Mouse (Mus musculus): ENCODE measurements at regions not wholly inside any gene's neighbourhood (a gene's known extent, or its start where the extent isn't known, plus 50 kb on each side); places are given as distances from the start of the nearest gene placed in this dataset.

DNA sequence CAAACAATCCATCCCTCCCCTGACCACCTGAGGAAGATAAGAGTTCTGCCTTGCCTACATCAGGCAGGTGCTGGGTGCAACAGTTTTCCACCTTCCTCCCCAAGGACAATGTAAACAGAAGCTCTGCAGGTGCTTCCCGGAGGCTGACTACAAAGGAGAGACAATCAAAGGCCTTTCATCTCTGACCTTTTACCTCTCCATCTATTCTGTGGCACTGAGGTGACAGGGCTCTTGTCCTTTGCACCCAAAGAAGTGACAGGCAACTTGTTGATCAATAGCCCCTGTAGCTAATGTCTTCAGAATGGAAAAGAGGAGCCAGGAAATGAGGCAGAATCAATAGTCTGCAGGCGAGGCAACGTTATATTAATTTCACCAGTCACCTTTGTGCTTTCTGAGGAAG lies 209.3 kb upstream of the Gm37988 start:
- H3K27ac ChIP-seq (ENCODE audit: insufficient read depth, low read depth, low read length): no peak overlapping the region
- no peak overlapping the region for H3K4me3 ChIP-seq (ENCODE audit: insufficient read depth, low read depth, low read length)
- no peaks in the 10 kb centered on the region for H3K36me3 ChIP-seq (ENCODE audit: control insufficient read depth, insufficient read depth, low read length)
- no peak for TF ChIP-seq POLR2A (IDR thresholded peaks at IDR 0.05; ENCODE audit: low read depth, low read length)
- TF ChIP-seq CTCF (conservative IDR thresholded peaks at IDR 0.05; ENCODE audit: insufficient read depth, insufficient read length, low read depth, low read length): no peak
- WGBS: 50% methylated on average over 3 of the region's 3 CpGs
- no peaks in the 10 kb centered on the region for H3K4me1 ChIP-seq (ENCODE audit: control insufficient read depth, insufficient read depth, low read length)
- DNase-seq: no peak
- H3K27me3 ChIP-seq (replicated peaks; ENCODE audit: control insufficient read depth, insufficient read depth, low read length): no peaks in the 10 kb centered on the region

DNA sequence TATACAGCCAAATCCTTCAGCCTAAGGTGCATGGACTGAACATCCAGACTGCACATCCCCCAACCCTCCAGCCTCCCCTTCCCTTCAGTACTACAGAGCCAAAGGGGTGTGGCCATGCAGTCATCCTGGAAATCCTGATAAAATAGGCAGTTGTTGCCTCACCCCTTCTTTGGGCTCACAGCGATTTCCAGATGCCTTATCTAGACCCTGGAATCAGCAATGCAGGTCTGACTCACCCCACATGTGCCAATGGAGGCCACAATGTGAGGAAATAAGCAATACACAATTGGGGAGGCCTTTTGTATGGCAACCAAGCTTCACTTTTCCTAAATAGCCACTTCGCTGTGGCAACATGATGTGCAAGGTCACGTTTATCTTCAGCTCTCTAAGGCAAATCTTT lies 205.3 kb upstream of the Gm37988 start:
- no peak for TF ChIP-seq CTCF (conservative IDR thresholded peaks at IDR 0.05; ENCODE audit: insufficient read depth, insufficient read length, low read depth, low read length)
- no peak for TF ChIP-seq POLR2A (IDR thresholded peaks at IDR 0.05; ENCODE audit: low read depth, low read length)
- DNase-seq: peak; percentile 4
- Histone ChIP-seq H3K4me3 (ENCODE audit: insufficient read depth, low read depth, low read length) (no peak overlapping the region), H3K27ac (ENCODE audit: insufficient read depth, low read depth, low read length) (no peak overlapping the region), H3K36me3 (ENCODE audit: control insufficient read depth, insufficient read depth, low read length) (no peaks in the 10 kb centered on the region), H3K4me1 (ENCODE audit: control insufficient read depth, insufficient read depth, low read length) (no peaks in the 10 kb centered on the region), H3K27me3 (replicated peaks; ENCODE audit: control insufficient read depth, insufficient read depth, low read length) (no peaks in the 10 kb centered on the region)
- 78% methylated on average over 3 of the region's 3 CpGs for WGBS

DNA sequence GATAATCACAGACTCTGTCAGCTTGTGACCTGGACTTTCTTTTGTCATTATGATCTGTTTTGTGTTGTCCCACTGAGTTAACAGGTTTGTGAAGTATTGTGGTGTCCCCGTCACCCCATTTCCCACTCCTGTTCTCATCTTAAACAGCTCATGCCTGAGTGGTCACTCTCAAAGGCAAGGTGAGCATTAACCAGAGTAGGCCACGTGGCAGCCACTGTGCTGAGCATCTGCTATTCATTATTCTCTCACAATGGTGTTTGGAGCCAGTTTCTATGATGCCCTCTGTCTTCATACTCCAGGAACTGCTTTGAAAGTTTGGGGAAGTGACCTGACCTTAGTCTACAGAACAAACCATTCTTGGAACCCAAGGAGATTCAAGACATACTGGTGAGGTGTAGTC lies 198.9 kb upstream of the Gm37988 start:
- no peaks in the 10 kb centered on the region for H3K4me1 ChIP-seq (ENCODE audit: control insufficient read depth, insufficient read depth, low read length)
- TF ChIP-seq POLR2A (IDR thresholded peaks at IDR 0.05; ENCODE audit: low read depth, low read length) (no peak), CTCF (conservative IDR thresholded peaks at IDR 0.05; ENCODE audit: insufficient read depth, insufficient read length, low read depth, low read length) (no peak)
- DNase-seq: peak; percentile 60
- H3K36me3 ChIP-seq (ENCODE audit: control insufficient read depth, insufficient read depth, low read length): no peaks in the 10 kb centered on the region
- H3K27me3 ChIP-seq (replicated peaks; ENCODE audit: control insufficient read depth, insufficient read depth, low read length): no peaks in the 10 kb centered on the region
- no peak overlapping the region for H3K27ac ChIP-seq (ENCODE audit: insufficient read depth, low read depth, low read length)
- 42% methylated on average over 2 of the region's 2 CpGs for WGBS
- no peak overlapping the region for H3K4me3 ChIP-seq (ENCODE audit: insufficient read depth, low read depth, low read length)

DNA sequence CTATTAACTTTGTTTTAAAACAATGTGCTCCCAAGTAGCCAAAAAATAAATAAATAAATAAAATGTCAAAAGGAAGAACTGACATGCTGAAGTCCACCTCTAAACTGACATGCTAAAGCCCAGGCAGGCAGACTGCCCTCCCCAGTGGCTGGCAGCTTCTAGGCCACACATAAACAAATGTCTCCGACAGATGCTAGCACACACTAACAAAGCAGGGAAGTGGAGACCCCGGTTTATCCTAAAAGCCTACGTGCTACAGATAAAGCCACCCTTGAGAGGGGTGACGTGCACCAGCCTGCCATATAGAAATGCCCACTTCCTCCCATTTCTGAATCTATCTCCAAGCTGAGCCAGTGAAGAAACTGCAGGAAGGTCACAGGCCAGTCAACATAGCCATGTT lies 194.4 kb upstream of the Gm37988 start:
- Histone ChIP-seq H3K4me1 (ENCODE audit: control insufficient read depth, insufficient read depth, low read length) (no peaks in the 10 kb centered on the region), H3K36me3 (ENCODE audit: control insufficient read depth, insufficient read depth, low read length) (no peaks in the 10 kb centered on the region), H3K27ac (ENCODE audit: insufficient read depth, low read depth, low read length) (no peak overlapping the region), H3K27me3 (replicated peaks; ENCODE audit: control insufficient read depth, insufficient read depth, low read length) (no peaks in the 10 kb centered on the region), H3K4me3 (ENCODE audit: insufficient read depth, low read depth, low read length) (no peak overlapping the region)
- TF ChIP-seq POLR2A (IDR thresholded peaks at IDR 0.05; ENCODE audit: low read depth, low read length) (no peak), CTCF (conservative IDR thresholded peaks at IDR 0.05; ENCODE audit: insufficient read depth, insufficient read length, low read depth, low read length) (no peak)
- DNase-seq: no peak
- 84% methylated on average over 4 of the region's 4 CpGs for WGBS

DNA sequence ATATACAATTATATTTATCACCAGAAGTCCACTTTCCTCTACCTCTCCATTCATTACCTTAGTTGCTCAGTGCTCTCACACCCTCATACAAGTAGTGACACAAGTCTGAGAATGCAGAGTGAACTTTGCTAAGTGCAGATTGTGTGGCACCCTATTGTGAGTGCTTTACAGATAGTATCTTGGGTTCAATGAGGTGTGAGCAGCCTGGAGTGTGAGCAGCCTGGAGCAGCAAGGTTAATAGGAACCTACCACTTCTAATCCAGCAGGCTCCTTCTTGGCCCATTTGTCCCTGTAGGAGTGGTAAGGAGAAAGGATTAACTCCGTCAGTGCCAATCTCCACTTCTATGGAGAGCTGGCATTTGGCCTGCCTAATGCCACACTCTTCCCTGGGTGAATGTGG lies 192.4 kb upstream of the Gm37988 start:
- no peak overlapping the region for H3K4me3 ChIP-seq (ENCODE audit: insufficient read depth, low read depth, low read length)
- 91% methylated on average over 1 of the region's 1 CpGs for WGBS

DNA sequence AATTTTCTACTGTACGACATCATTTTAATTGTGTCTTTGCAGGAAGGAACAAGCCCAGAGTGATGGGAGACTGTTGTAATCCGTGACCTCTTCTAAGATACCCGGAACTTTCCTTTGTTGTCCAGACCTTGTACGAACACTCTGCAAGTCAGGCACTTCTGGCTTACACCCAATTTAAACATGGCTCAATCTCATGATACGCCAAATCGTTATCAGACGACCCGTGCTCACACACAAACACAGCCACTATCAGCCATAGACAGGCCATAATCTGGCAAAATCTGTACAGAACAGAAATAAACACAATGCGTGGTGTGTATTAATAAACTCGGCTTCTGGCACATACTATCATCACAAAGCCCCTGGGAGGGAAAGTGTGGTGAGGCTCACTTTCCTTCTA lies 190.2 kb upstream of the Gm37988 start:
- 61% methylated on average over 10 of the region's 10 CpGs for WGBS
- DNase-seq: peak; percentile 58
- no peak overlapping the region for H3K27ac ChIP-seq (ENCODE audit: insufficient read depth, low read depth, low read length)

More for the DNA sequence above, 192.4 kb upstream of the Gm37988 start:
- DNase-seq: no peak
- Histone ChIP-seq H3K27ac (ENCODE audit: insufficient read depth, low read depth, low read length) (no peak overlapping the region), H3K27me3 (replicated peaks; ENCODE audit: control insufficient read depth, insufficient read depth, low read length) (no peaks in the 10 kb centered on the region), H3K36me3 (ENCODE audit: control insufficient read depth, insufficient read depth, low read length) (no peaks in the 10 kb centered on the region), H3K4me1 (ENCODE audit: control insufficient read depth, insufficient read depth, low read length) (no peaks in the 10 kb centered on the region)
- TF ChIP-seq POLR2A (IDR thresholded peaks at IDR 0.05; ENCODE audit: low read depth, low read length): no peak
- TF ChIP-seq CTCF (conservative IDR thresholded peaks at IDR 0.05; ENCODE audit: insufficient read depth, insufficient read length, low read depth, low read length): no peak

DNA sequence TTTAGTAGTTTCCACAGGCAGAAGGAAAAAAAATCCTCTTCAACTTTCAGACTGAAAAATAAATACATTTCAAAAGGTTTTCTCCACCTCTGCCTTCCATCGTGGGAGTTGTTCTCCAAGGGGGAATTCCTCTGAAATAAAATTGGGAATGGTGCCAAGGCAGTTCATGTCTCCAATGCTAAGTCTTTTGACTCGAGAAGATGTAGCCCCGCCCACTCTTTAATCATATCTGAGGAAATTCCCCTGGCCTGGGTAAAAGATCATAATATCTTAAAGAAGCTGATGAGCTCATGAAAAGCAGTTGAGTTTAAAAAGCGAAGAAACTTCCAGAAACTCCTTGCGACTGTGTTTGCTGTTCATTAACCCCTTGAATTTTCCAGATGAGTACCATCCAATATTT lies 185.3 kb upstream of the Gm37988 start:
- 37% methylated on average over 5 of the region's 5 CpGs for WGBS
- Histone ChIP-seq H3K27ac (ENCODE audit: insufficient read depth, low read depth, low read length) (no peak overlapping the region), H3K4me1 (ENCODE audit: control insufficient read depth, insufficient read depth, low read length) (no peaks in the 10 kb centered on the region), H3K4me3 (ENCODE audit: insufficient read depth, low read depth, low read length) (no peak overlapping the region), H3K27me3 (replicated peaks; ENCODE audit: control insufficient read depth, insufficient read depth, low read length) (no peaks in the 10 kb centered on the region), H3K36me3 (ENCODE audit: control insufficient read depth, insufficient read depth, low read length) (no peaks in the 10 kb centered on the region)
- DNase-seq: peak; percentile 57
- TF ChIP-seq CTCF (conservative IDR thresholded peaks at IDR 0.05; ENCODE audit: insufficient read depth, insufficient read length, low read depth, low read length) (no peak), POLR2A (IDR thresholded peaks at IDR 0.05; ENCODE audit: low read depth, low read length) (no peak)

More for the DNA sequence above, 190.2 kb upstream of the Gm37988 start:
- H3K4me1 ChIP-seq (ENCODE audit: control insufficient read depth, insufficient read depth, low read length): no peaks in the 10 kb centered on the region
- H3K27me3 ChIP-seq (replicated peaks; ENCODE audit: control insufficient read depth, insufficient read depth, low read length): no peaks in the 10 kb centered on the region
- no peaks in the 10 kb centered on the region for H3K36me3 ChIP-seq (ENCODE audit: control insufficient read depth, insufficient read depth, low read length)
- no peak overlapping the region for H3K4me3 ChIP-seq (ENCODE audit: insufficient read depth, low read depth, low read length)
- TF ChIP-seq POLR2A (IDR thresholded peaks at IDR 0.05; ENCODE audit: low read depth, low read length) (no peak), CTCF (conservative IDR thresholded peaks at IDR 0.05; ENCODE audit: insufficient read depth, insufficient read length, low read depth, low read length) (no peak)

DNA sequence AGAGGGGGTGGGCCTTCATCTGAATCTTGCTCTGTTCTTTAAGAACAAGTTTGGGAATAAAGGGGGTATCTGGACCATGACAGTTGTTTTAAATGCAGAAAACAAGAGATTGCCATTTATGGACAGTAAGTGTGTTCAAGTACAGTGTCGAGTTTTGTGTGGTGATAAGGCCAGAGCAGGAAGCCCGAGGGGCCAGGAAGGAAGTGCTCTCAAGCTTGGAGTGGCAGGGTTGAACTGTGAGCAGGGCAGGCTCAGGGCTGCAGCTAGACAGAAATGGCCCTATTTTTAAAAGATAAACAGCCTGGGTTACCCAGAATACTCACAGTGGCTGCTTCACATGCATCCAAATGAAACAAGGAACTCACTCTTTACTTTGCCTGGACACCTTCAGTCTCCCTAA lies 184.4 kb upstream of the Gm37988 start:
- H3K36me3 ChIP-seq (ENCODE audit: control insufficient read depth, insufficient read depth, low read length): no peaks in the 10 kb centered on the region
- no peaks in the 10 kb centered on the region for H3K27me3 ChIP-seq (replicated peaks; ENCODE audit: control insufficient read depth, insufficient read depth, low read length)
- H3K27ac ChIP-seq (ENCODE audit: insufficient read depth, low read depth, low read length): no peak overlapping the region; the same call in 1 of the 2 replicates
- DNase-seq: peak; percentile 42
- H3K4me3 ChIP-seq (ENCODE audit: insufficient read depth, low read depth, low read length): no peak overlapping the region
- H3K4me1 ChIP-seq (ENCODE audit: control insufficient read depth, insufficient read depth, low read length): no peaks in the 10 kb centered on the region
- no peak for TF ChIP-seq CTCF (conservative IDR thresholded peaks at IDR 0.05; ENCODE audit: insufficient read depth, insufficient read length, low read depth, low read length)
- 26% methylated on average over 2 of the region's 2 CpGs for WGBS

Data from kidney, adult 2 months (tissue).